Mouse (Mus musculus) left cerebral cortex, adult 11 months (tissue): Measurements from ENCODE around the gene Sobp.
A peak's percentile ranks its signal among the peaks of the same experiment; 100 is the strongest.

Source experiments
- DNase-seq: peaks from one replicate; pipeline ENCODE4 v3.0.0; 2022; ENCODE audit warnings: low spot score

Sobp gene

GRCm38 (mm10) chr10:43086888-43087287 lies 87.4 kb downstream of the Sobp start:
- DNase-seq = no peak

- DNase-seq = no peak
Observed at GRCm38 (mm10) chr10:43084087-43084366, 90.3 kb downstream of the Sobp start.

GRCm38 (mm10) chr10:43083288-43084086 lies 90.8 kb downstream of the Sobp start:
- DNase-seq = no peak

GRCm38 (mm10) chr10:43081316-43081715 lies 93.0 kb downstream of the Sobp start:
- no peak for DNase-seq

GRCm38 (mm10) chr10:43075535-43076152 lies 98.7 kb downstream of the Sobp start:
- peak; percentile 24 for DNase-seq

GRCm38 (mm10) chr10:43073281-43073680 lies 101.0 kb downstream of the Sobp start:
- no peak for DNase-seq

GRCm38 (mm10) chr10:43070893-43071292 lies 103.4 kb downstream of the Sobp start:
- DNase-seq = peak; percentile 24

GRCm38 (mm10) chr10:43065331-43065730 lies 109.0 kb downstream of the Sobp start:
- no peak for DNase-seq

GRCm38 (mm10) chr10:43061519-43062105 lies 112.7 kb downstream of the Sobp start:
- DNase-seq = no peak

GRCm38 (mm10) chr10:43055405-43055804 lies 118.9 kb downstream of the Sobp start:
- no peak for DNase-seq

- DNase-seq = no peak
Observed at GRCm38 (mm10) chr10:43054776-43055175, 119.6 kb downstream of the Sobp start.

- DNase-seq = no peak
Observed at GRCm38 (mm10) chr10:43053861-43054560, 120.3 kb downstream of the Sobp start.

- no peak for DNase-seq
Observed at GRCm38 (mm10) chr10:43052462-43052861, 121.9 kb downstream of the Sobp start.

GRCm38 (mm10) chr10:43047804-43048348 lies 126.5 kb downstream of the Sobp start:
- DNase-seq = no peak

GRCm38 (mm10) chr10:43043351-43044209 lies 130.8 kb downstream of the Sobp start:
- no peak for DNase-seq

- no peak for DNase-seq
Observed at GRCm38 (mm10) chr10:43042591-43043327, 131.6 kb downstream of the Sobp start.

- no peak for DNase-seq
Observed at GRCm38 (mm10) chr10:43041794-43042193, 132.5 kb downstream of the Sobp start.

GRCm38 (mm10) chr10:43037455-43037793 lies 136.9 kb downstream of the Sobp start:
- no peak for DNase-seq

GRCm38 (mm10) chr10:43036646-43037454 lies 137.5 kb downstream of the Sobp start:
- DNase-seq = no peak

- DNase-seq = no peak
Observed at GRCm38 (mm10) chr10:43035579-43035978, 138.8 kb downstream of the Sobp start.
